Mouse (Mus musculus): ENCODE measurements at regions not wholly inside any gene's neighbourhood (a gene's known extent, or its start where the extent isn't known, plus 50 kb on each side); places are given as distances from the start of the nearest gene placed in this dataset.

- DNase-seq (ENCODE audit: extremely low read depth, insufficient read length, low spot score), result peak; percentile 66
Observed at GRCm38 (mm10) chr14:21932771-21933170, 56.6 kb downstream of the Zfp503 start.

- DNase-seq (ENCODE audit: extremely low read depth, insufficient read length, low spot score), result no peak
Observed at GRCm38 (mm10) chr14:21931944-21932343, 57.5 kb downstream of the Zfp503 start.

DNA sequence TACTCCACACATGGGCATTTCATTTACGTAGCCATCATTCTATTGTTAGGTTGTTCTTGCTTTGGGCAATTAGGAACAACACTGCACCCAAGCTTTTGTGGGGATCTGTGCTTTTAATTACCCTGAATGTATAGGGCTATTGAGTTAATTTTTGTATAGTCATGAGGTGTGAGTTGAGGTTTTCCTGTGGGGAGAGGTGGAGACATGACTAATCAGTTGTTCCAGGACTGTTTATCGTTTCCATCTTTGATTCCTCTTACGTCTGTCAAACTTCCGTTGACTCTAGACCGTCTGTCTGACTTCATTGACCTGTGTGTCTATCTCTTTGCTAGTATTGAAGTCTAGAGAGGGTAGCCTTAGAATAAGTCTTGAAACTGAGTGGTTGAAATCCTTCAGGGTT lies 60.4 kb downstream of the Zfp503 start:
- no peak for DNase-seq (ENCODE audit: extremely low read depth, insufficient read length, low spot score)

GRCm38 (mm10) chr14:21916671-21917070 lies 67.9 kb upstream of the Comtd1 start:
- no peak for DNase-seq (ENCODE audit: extremely low read depth, insufficient read length, low spot score)

- DNase-seq (ENCODE audit: extremely low read depth, insufficient read length, low spot score), result no peak
Observed at GRCm38 (mm10) chr14:21904498-21905395, 56.0 kb upstream of the Comtd1 start.

DNA sequence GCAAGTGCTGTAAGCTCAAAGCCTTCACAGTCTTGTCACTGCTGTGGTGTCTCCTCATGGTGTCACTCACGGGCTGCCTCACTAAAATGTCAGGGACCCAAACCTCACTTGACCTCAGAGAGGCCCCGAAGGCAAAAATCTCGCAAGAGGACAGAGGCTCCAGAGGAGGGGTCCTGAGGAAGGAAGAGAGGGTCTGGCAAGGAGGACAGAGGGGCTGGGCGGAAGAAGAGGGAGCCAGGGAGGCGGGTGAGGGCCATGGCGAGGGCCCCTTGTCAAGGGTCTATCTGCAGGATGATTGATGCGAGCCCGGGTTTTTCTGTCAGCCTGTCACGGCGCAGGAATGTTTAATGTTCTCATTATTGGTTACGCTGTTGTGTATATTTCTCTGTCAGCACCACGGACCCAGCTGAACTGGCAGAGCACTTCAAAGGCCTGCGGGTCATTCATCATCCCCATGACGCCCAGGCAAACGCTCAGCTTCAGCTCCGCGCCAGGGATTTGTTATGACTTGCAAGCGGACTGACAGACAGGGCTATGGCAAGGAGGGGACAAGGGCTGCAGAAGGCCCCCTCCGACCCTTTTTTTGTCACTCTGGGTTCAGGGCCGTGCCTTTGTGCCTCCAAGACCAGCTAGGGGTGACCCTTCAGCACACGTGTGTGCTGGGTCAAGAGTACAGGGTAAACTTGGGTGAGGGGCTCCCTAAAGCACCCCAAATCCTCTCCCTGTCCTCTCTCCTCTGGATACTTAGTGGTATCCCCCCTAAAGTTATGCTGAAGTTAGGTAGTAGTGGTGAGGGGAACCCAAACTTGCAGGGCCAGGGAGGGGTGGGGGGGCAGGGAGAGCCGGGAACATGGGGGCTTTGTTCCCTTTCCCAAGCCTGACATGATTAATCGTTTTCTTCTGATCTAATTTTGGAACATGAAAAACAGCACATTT lies 55.1 kb upstream of the Comtd1 start:
- DNase-seq (ENCODE audit: extremely low read depth, insufficient read length, low spot score), result no peak

DNA sequence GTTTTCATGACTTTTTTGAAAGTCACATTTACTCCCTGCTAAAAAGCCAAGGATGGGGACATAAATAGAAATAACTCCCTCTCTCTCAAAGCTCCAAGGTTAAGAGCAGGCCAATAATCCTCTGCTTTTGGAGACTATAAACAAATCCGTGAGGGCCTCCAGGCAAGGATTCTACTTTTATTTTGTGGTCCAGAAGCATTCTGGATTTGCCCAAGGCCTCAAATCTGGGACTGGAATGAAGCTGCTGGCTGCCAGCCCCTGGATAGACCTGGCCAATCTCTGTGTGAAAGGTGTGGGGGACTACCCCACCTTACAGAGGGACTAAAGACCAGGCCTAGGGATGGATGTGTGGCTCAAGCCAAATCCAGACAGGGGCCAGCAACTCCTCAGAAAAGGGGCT lies 54.1 kb upstream of the Comtd1 start:
- DNase-seq (ENCODE audit: extremely low read depth, insufficient read length, low spot score), result no peak

- DNase-seq (ENCODE audit: extremely low read depth, insufficient read length, low spot score), result no peak
Observed at GRCm38 (mm10) chr14:21902456-21902855, 53.7 kb upstream of the Comtd1 start.

GRCm38 (mm10) chr14:21900951-21901350 lies 52.2 kb upstream of the Comtd1 start:
- DNase-seq (ENCODE audit: extremely low read depth, insufficient read length, low spot score), result no peak

- no peak for DNase-seq (ENCODE audit: extremely low read depth, insufficient read length, low spot score)
Observed at GRCm38 (mm10) chr14:21900516-21900915, 51.7 kb upstream of the Comtd1 start.
